Mouse (Mus musculus) stomach, embryonic 14.5 days (tissue): ENCODE results near the gene Stox2. TPM values are rescaled to one million over a fixed set of nuclear protein-coding genes. Genes with fewer than 3 reads are reported as not detected.

Source experiments
- ATAC-seq: fragments of 200-750 bp; cut with Nextera tagmentation; 2 replicates; pipeline ENCODE4 v1.8.0; 2017; ENCODE audit warnings: low read depth, moderate TSS enrichment; ENCODE audit not compliant: insufficient number of reproducible peaks, insufficient read depth, low FRiP score
- H3K27ac ChIP-seq: fragments of 300-500 bp; sonication (generic); 2 replicates; pipeline ENCODE4 v1.5.1; 2014; ENCODE audit warnings: mild to moderate bottlenecking, low read length, moderate library complexity, mixed read lengths
- H3K27me3 ChIP-seq: fragments of 300-500 bp; sonication (generic); 2 replicates; pipeline ENCODE4 v1.6.1; 2014; ENCODE audit warnings: low read length, control low read depth, mixed read lengths; ENCODE audit not compliant: control insufficient read depth, insufficient read depth
- H3K36me3 ChIP-seq: fragments of 300-500 bp; sonication (generic); 2 replicates; pipeline ENCODE4 v1.6.1; 2014; ENCODE audit warnings: mild to moderate bottlenecking, control low read depth, low read length, moderate library complexity, mixed read lengths; ENCODE audit not compliant: control insufficient read depth, insufficient read depth
- H3K4me1 ChIP-seq: fragments of 300-500 bp; sonication (generic); 2 replicates; pipeline ENCODE4 v1.6.1; 2014; ENCODE audit warnings: low read length, control low read depth, mixed read lengths; ENCODE audit not compliant: control insufficient read depth, insufficient read depth
- H3K4me2 ChIP-seq: fragments of 300-500 bp; sonication (generic); replicated peaks from 2 replicates; pipeline ENCODE4 v1.6.1; 2014; ENCODE audit warnings: low read depth, low read length, control low read depth
- H3K4me3 ChIP-seq: fragments of 300-500 bp; sonication (generic); 2 replicates; pipeline ENCODE4 v1.5.1; 2014; ENCODE audit warnings: low read depth, low read length, control low read depth
- H3K9ac ChIP-seq: fragments of 300-500 bp; sonication (generic); replicated peaks from 2 replicates; pipeline ENCODE4 v1.6.1; 2014; ENCODE audit warnings: low read depth, mild to moderate bottlenecking, control low read depth, low read length, moderate library complexity, mixed read lengths
- H3K9me3 ChIP-seq: fragments of 300-500 bp; sonication (generic); 2 replicates; pipeline ENCODE4 v1.6.1; 2016; ENCODE audit warnings: low read depth, low read length, control low read depth; ENCODE audit not compliant: control insufficient read depth
- WGBS: fragments of 180-500 bp; shearing (Covaris S2); extraction: QIAGEN DNeasy Blood & Tissue Kit; methylation state at CpG from one replicate; pipeline ENCODE4 v1.1.7; 2014; 5-methylcytosine and 5-hydroxymethylcytosine counted together
- polyA plus RNA-seq: library from polyadenylated mRNA; unstranded; fragments of >200 nt; fragmentation: Nextera tagmentation; extraction: Ambion mirVana; gene quantifications from 2 replicates; pipeline ENCODE4 v1.2.1, GENCODE M21; 2014

Gene Stox2
- polyA plus RNA-seq, 1 experiment from 2014 or later, result 20.5 TPM

DNA sequence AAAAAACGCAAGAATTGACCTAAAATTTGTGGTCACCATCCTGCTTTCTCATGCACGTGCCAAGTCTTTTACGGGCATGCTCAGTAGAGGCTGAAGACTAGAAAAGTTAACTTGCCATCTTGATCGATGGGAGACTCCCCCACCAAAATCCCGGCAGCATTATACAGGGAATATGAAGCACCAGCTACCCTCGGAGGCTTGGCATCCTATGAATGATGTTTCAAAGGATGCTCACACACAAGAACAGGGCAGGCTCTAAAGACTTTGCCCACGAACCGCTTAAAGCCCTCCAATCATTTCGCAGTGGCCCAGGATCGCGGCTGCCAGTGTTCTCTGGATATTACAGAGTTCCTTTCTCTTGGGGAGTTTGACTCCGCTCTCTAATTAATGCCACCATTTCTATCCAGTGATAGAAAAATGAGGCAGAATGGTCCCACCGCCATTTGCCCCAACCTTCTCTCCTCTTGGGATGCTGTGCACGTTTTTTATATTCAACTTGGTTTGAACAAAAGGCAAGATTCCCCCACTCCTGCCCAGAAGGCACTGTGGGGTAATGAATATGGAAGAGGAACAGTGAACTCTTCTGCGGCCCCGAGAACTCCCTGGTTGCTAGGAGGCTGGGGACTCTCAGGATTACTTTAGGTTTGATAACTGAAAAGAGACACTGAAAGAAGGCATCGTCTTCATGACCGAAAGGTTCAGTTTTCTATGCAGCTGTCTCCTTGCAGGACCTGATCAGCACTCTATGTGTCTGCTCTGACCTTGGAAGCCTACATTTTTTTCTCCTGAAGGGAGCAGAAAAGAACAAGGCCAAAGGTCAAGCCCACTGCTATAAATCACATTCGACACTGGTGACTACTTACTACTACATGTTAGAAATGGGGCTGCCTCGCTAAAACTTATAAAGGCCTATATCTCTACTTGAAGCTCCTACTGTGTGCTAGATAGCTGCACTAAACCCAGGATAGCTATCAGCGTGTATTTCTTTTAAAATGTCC, 161.5 kb downstream of the Stox2 start:
- Histone ChIP-seq H3K9me3 (no peaks in the 10 kb centered on the region), H3K9ac (no peak overlapping the region), H3K27ac (no peak overlapping the region), H3K4me2 (no peak overlapping the region), H3K27me3 (no peaks in the 10 kb centered on the region), H3K36me3 (no peaks in the 10 kb centered on the region), H3K4me1 (peaks cover 14% of the 10 kb centered on the region; the same call in 1 of the 2 replicates), H3K4me3 (no peak overlapping the region)
- 82% methylated on average over 21 of the region's 21 CpGs for WGBS
- no peak for ATAC-seq

DNA sequence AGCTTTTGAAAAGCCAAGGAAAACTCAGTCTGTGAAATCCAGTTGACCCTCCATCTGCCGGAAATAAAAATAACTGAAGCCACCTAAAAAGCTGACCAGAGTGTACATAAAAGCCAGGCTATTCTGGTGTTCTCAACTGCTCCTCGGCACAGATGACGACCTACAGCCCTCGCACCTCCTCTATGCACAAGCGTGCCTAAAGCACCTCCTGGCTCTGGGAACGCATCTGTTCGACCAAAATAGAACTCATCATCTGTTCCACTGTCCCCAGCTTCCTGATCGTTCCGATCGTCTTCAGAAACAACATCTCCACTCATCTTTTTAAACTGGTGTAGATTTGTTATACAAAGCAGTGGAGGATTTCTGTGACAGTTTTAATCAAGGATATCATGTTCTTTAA, 166.3 kb downstream of the Stox2 start:
- Histone ChIP-seq H3K4me1 (peaks cover 16% of the 10 kb centered on the region), H3K27me3 (no peaks in the 10 kb centered on the region), H3K36me3 (no peaks in the 10 kb centered on the region), H3K4me3 (no peak overlapping the region), H3K27ac (no peak overlapping the region), H3K9ac (no peak overlapping the region), H3K4me2 (no peak overlapping the region), H3K9me3 (no peaks in the 10 kb centered on the region)
- ATAC-seq, result no peak
- 59% methylated on average over 10 of the region's 10 CpGs for WGBS

DNA sequence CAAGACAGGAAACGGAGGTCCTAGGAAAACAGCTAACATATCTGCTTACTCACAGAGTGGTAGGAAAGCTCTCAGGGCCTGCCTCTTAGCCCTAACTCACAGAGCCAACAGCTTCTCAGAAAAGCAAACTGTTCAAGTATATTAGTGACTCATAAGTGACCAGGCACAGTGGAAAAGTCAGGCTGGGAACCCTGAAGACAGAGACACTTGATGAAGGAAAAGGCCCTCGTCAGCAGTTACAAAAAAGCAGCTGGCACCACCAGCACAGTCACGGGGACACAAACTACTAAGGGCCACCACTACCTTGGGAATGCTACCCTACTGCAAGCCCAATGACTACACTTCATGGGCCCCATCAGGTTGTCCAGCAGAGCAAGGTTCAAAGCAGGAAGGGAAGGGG, 168.0 kb downstream of the Stox2 start:
- WGBS, result 82% methylated on average over 3 of the region's 3 CpGs
- no peak overlapping the region for H3K4me3 ChIP-seq
- H3K27me3 ChIP-seq, result no peaks in the 10 kb centered on the region
- peaks cover 14% of the 10 kb centered on the region for H3K4me1 ChIP-seq
- no peak overlapping the region for H3K4me2 ChIP-seq
- ATAC-seq, result no peak
- no peak overlapping the region for H3K27ac ChIP-seq
- no peak overlapping the region for H3K9ac ChIP-seq
- no peaks in the 10 kb centered on the region for H3K9me3 ChIP-seq
- H3K36me3 ChIP-seq, result no peaks in the 10 kb centered on the region

DNA sequence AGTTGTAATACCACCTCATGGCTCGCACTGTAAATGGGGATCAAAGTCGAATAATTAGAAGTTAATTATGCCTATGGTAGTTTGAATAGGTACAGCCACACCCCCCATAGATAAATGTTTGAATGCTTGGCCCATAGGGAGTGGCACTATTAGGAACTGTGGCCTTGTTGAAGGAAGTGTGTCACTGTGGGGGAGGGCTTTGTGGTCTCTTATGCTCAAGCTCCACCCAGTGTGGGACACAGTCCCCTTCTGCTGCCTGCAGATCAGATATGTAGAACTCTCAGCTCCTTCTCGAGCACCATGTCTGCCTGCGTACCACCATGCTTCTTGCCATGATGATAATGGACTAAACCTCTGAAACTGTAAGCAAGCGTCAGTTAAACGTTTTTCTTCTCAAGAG, 177.2 kb downstream of the Stox2 start:
- H3K4me2 ChIP-seq, result no peak overlapping the region
- 90% methylated on average over 6 of the region's 6 CpGs for WGBS

DNA sequence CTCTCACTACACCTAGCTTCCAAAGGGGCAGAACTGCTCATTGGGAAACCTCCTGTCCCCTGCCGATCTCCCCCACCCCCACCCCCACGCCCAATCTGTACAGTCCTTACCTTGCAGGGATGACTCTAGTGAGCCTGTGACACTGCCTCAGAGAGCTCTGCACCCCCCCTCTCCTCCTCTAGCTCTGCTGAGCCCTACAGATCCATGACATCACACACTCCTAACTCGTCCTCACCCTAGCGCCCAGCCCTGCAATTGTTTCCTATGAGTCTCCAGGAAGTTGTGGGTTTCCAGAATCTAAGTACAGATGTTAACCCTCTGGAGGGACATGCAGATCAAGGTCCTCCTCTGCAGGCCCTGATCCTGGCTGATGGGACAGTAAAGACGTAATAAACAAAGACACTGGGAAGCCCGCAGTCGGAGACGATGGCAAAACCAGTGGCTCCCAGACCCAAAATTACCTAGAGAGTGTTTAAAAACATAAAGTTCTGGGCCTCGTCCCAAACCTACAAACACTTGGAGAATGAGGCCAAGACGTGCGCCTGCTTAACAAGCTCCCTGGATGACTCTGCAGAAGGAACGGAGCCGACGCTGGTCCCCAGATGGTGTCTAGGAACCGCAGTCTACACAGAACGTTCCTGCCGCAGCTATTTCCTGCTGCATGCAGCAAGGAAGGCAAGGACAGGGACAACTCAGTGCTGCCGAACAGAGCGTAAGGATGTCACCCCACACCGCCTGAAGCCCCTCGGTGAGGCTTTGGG, 177.9 kb downstream of the Stox2 start:
- no peaks in the 10 kb centered on the region for H3K4me1 ChIP-seq
- H3K4me2 ChIP-seq, result no peak overlapping the region
- ATAC-seq, result no peak
- WGBS, result 75% methylated on average over 21 of the region's 21 CpGs
- H3K27me3 ChIP-seq, result no peaks in the 10 kb centered on the region
- no peaks in the 10 kb centered on the region for H3K36me3 ChIP-seq
- no peak overlapping the region for H3K4me3 ChIP-seq
- H3K9ac ChIP-seq, result no peak overlapping the region
- no peak overlapping the region for H3K27ac ChIP-seq
- H3K9me3 ChIP-seq, result no peaks in the 10 kb centered on the region

More for the DNA sequence above, 177.2 kb downstream of the Stox2 start:
- Histone ChIP-seq H3K9me3 (no peaks in the 10 kb centered on the region), H3K4me3 (no peak overlapping the region), H3K27me3 (no peaks in the 10 kb centered on the region), H3K9ac (no peak overlapping the region), H3K27ac (no peak overlapping the region), H3K4me1 (no peaks in the 10 kb centered on the region), H3K36me3 (no peaks in the 10 kb centered on the region)
- ATAC-seq, result no peak

DNA sequence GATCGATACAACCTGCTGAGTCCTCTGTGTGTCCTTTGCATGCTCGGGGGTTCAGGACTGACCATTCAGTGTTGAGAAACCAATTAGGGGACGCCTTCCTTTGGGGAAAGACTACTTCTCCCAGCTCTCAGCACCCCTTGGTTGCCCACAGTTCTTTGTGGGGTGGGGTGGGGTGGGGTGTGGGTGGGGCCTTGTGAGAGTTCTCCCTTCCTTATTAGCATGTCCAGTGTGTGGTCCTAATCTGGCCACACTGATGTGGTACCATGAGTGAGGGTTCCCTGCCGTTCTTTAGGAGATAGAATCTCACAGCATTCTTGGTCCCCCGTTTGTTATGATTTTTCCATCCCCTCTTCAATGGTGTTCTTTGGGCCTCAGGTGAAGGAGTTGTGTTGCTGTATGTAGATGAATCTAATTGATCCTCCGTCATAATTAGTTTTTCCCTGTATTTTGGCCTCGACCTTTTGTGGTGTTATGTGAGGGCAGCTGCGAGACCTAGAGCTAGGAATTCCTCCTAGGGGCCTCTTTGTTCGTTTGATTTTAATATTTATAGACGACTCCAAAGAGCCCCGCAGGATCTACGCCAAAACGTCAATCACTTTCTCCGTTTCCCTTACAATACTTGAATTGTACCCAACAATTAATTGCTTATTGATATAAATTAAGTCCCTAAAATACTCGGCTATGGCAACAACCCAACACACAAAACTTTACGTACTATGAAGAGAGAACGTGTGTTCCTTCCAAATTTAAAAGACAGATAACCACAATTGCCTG, 182.9 kb downstream of the Stox2 start:
- Histone ChIP-seq H3K4me3 (no peak overlapping the region), H3K9ac (no peak overlapping the region), H3K27me3 (no peaks in the 10 kb centered on the region), H3K27ac (no peak overlapping the region), H3K9me3 (no peaks in the 10 kb centered on the region), H3K36me3 (no peaks in the 10 kb centered on the region), H3K4me2 (no peak overlapping the region), H3K4me1 (peaks cover 6% of the 10 kb centered on the region; the same call in 1 of the 2 replicates)
- 77% methylated on average over 17 of the region's 17 CpGs for whole genome bisulfite sequencing
- no peak for ATAC-seq

DNA sequence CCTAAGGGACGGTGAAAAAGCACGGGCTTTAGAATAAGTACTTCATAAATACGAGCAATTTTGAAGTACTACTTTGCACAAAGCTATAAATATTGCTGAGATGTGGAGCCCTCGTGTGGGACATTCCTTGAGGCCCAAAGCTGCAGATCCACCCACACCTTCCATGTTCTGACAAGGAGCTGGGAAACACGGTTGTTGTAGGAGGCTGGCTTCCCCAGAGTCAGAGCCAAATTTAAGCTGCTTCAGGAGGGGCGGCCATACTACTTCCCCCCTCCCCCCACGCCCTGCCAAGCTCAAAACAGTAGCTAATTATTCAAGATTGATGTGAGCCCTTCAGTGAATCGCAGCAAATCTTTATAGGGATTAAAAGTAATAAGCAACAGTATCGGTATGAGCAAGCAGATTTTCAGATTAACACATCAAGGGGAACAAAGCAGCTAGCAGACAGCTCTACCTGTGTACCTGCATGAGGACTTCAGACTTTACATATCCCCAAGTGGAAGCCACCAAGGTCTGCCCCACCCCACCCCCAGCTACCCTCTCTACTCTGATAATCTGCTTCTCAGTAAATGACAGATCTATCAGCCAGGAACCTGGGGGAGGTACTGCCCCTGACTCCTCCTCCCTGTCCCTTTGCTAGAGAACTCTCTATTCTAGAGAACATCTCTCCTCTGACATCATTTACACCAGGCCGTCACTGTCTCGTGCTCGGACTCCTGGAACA, 185.2 kb downstream of the Stox2 start:
- Histone ChIP-seq H3K9ac (no peak overlapping the region), H3K36me3 (no peaks in the 10 kb centered on the region), H3K4me2 (no peak overlapping the region), H3K27ac (no peak overlapping the region), H3K9me3 (no peaks in the 10 kb centered on the region), H3K27me3 (no peaks in the 10 kb centered on the region), H3K4me3 (no peak overlapping the region), H3K4me1 (peaks cover 6% of the 10 kb centered on the region; the same call in 1 of the 2 replicates)
- 47% methylated on average over 12 of the region's 12 CpGs for WGBS
- ATAC-seq, result no peak
